Mouse (Mus musculus) neural tube, embryonic 15.5 days (tissue): ENCODE results near the gene Clec14a. TPM values are rescaled to one million over a fixed set of nuclear protein-coding genes. Genes with fewer than 3 reads are reported as not detected.
A peak's percentile ranks its signal among the peaks of the same experiment; 100 is the strongest.

Experiments
- ATAC-seq: fragments of 200-750 bp; cut with Nextera tagmentation; 2 replicates; pipeline ENCODE4 v1.8.0; 2017; ENCODE audit warnings: mild to moderate bottlenecking, moderate TSS enrichment, moderate library complexity; ENCODE audit not compliant: low FRiP score
- H3K27ac ChIP-seq: fragments of 300-500 bp; sonication (generic); replicated peaks from 2 replicates; pipeline ENCODE4 v1.5.1; 2015; ENCODE audit warnings: mild to moderate bottlenecking, inconsistent platforms
- H3K27me3 ChIP-seq: fragments of 300-500 bp; sonication (generic); replicated peaks from 2 replicates; pipeline ENCODE4 v1.6.1; 2015; ENCODE audit warnings: inconsistent platforms
- H3K36me3 ChIP-seq: fragments of 300-500 bp; sonication (generic); 2 replicates; pipeline ENCODE4 v1.6.1; 2015; ENCODE audit warnings: inconsistent platforms
- H3K4me1 ChIP-seq: fragments of 300-500 bp; sonication (generic); 2 replicates; pipeline ENCODE4 v1.6.1; 2015; ENCODE audit warnings: inconsistent platforms
- H3K4me2 ChIP-seq: fragments of 300-500 bp; sonication (generic); 2 replicates; pipeline ENCODE4 v1.6.1; 2015; ENCODE audit warnings: inconsistent platforms, mild to moderate bottlenecking, moderate library complexity
- H3K4me3 ChIP-seq: fragments of 300-500 bp; sonication (generic); replicated peaks from 2 replicates; pipeline ENCODE4 v1.5.1; 2015; ENCODE audit warnings: mild to moderate bottlenecking, inconsistent platforms
- H3K9ac ChIP-seq: fragments of 300-500 bp; sonication (generic); replicated peaks from 2 replicates; pipeline ENCODE4 v1.6.1; 2015; ENCODE audit warnings: mild to moderate bottlenecking, inconsistent platforms
- H3K9me3 ChIP-seq: fragments of 300-500 bp; sonication (generic); replicated peaks from 2 replicates; pipeline ENCODE4 v1.6.1; 2016; ENCODE audit warnings: inconsistent platforms
- WGBS: fragments of 180-500 bp; shearing (Covaris S2); methylation state at CpG from one replicate; pipeline ENCODE4 v1.1.7; 2015; ENCODE audit warnings: mixed read lengths; 5-methylcytosine and 5-hydroxymethylcytosine counted together
- polyA plus RNA-seq: library from polyadenylated mRNA; unstranded; fragments of >200 nt; fragmentation: Nextera tagmentation; extraction: Ambion mirVana; gene quantifications from 2 replicates; pipeline ENCODE4 v1.2.1, GENCODE M21; 2015

The Clec14a gene
- polyA plus RNA-seq, 1 experiment from 2014 or later, result 7.2 TPM

DNA sequence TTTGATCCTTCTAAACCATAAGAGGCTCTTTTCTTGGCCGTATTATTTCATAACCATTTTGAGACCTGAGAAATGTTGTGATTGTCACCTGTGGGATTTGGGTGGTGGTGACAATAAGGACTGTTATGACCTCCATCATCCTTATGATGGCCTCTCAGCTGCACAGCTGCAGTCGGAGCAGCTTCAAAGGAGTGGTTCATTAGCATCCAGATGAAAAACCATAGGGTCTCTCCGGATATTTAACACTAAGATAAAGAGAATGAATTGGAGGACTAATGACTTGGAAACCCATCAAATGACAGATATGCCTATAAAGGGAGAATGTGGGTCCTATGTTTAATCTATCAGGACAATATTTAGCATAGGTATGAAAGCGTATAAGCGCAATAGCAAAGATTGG is 43.4 kb downstream of the Clec14a start:
- Histone ChIP-seq H3K4me3 (no peak overlapping the region), H3K9me3 (no peaks in the 10 kb centered on the region), H3K9ac (no peak overlapping the region), H3K4me1 (no peaks in the 10 kb centered on the region), H3K27ac (no peak overlapping the region), H3K4me2 (no peak overlapping the region), H3K27me3 (no peaks in the 10 kb centered on the region), H3K36me3 (no peaks in the 10 kb centered on the region)
- ATAC-seq, result peak; percentile 66; the same call in 1 of the 2 replicates
- WGBS, result 44% methylated on average over 5 of the region's 5 CpGs

DNA sequence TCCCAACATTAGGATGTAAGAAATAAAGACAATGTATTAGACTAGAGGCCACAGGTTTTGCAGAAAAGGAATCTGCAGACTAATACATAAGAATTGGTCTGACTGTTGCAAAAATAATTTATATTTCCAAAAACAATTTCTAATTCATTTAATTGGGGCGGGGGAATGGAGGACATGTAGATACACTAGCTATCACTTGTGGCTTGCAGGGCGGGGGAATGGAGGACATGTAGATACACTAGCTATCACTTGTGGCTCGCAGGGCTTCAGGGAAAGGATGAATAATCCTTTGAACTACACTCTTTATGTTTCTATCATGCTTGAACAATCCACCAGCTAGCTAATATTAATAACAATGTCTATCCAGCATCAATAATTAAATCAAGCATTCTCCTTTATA is 50.0 kb downstream of the Clec14a start:
- H3K27me3 ChIP-seq, result 0 out of 2 replicates have a peak, but pooled peaks cover 4% of the 10 kb centered on the region
- ATAC-seq, result no peak
- no peak overlapping the region for H3K4me2 ChIP-seq
- 94% methylated on average over 3 of the region's 3 CpGs for WGBS
- H3K36me3 ChIP-seq, result no peaks in the 10 kb centered on the region
- H3K4me1 ChIP-seq, result peaks cover 13% of the 10 kb centered on the region; the same call in 1 of the 2 replicates
- no peak overlapping the region for H3K4me3 ChIP-seq
- no peaks in the 10 kb centered on the region for H3K9me3 ChIP-seq
- no peak overlapping the region for H3K27ac ChIP-seq
- H3K9ac ChIP-seq, result no peak overlapping the region

DNA sequence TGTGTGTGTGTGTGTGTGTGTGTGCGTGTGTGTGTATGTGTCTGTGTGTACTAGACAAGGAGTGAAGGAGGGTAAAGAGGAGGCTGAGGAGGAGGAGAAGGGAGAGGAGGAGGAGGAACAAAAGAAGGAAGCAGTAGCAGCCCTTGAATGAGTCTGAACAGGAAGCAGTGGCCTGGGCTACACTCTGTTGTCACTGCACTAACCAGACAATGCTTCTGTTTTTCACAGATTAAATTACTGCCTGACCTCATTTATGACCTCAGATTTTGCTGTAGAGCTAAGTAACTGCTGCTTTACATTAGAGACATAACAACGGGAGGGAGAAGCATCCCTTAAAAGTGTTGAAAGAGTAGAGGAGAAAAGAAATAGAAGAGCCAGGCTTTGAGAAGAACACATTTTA is 52.9 kb downstream of the Clec14a start:
- peaks cover 18% of the 10 kb centered on the region for H3K27me3 ChIP-seq
- 42% methylated on average over 2 of the region's 2 CpGs for WGBS
- no peak overlapping the region for H3K27ac ChIP-seq
- H3K4me3 ChIP-seq, result 0 out of 2 replicates have a peak overlapping the region, but pooled peaks have one; percentile 4
- no peaks in the 10 kb centered on the region for H3K36me3 ChIP-seq
- H3K9ac ChIP-seq, result no peak overlapping the region; the same call in 1 of the 2 replicates
- ATAC-seq, result no peak
- peak overlapping the region; percentile 35 for H3K4me2 ChIP-seq
- peaks cover 41% of the 10 kb centered on the region for H3K4me1 ChIP-seq
- H3K9me3 ChIP-seq, result no peaks in the 10 kb centered on the region

Other genes starting within 250 kb of the Clec14a start
- gene Sstr1, start 57.5 kb downstream of the Clec14a start, polyA plus RNA-seq, result 22.7 and 26.5 TPM in 2 replicates